12 mouse cellular contexts compared by ENCODE assay signal in the genomic region with DNA sequence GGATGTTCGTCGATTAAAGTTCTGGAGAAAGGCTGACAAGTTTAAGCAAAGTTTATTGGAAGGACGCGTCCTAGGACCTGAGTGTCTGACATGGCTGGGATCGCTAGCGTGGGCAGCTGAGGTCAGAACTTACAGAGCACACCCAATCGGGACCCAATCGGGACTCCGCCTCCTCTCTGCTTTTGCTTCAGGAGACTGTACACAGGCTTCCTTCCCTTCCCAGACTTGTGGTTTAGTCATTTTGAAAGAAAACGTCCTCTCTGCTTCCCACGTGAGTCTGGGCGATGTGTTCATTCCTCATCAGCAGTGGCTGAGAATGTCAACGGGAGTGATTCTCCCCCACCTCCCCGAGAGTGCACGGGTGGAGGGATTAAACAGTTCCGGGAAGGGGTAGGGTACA. TPM values are rescaled to one million over a fixed set of nuclear protein-coding genes. Genes with fewer than 3 reads are reported as not detected.
DNase-seq lines count a peak whose midpoint lies in the region; ATAC-seq and TF ChIP-seq lines count a peak whose summit lies in the region.
"Had no signal": no experiment of that assay in that cellular context is flagged by ENCODE, and none has a peak within 500 bp of the region (broad histone marks: within the 10 kb centered on the region; RNA-seq: fewer than 3 reads in every experiment).

No protein-coding gene starts in this region.

- H3K9ac ChIP-seq in liver, postnatal 0 days (replicated peaks), result peak overlapping the region; percentile 39
- H3K9ac ChIP-seq: forebrain, embryonic 15.5 days; hindbrain, embryonic 14.5 days had no signal

- DNase-seq in left cerebral cortex, adult 18-20 months (ENCODE audit: low spot score in 2 of 2), result peak; percentile 10 to 26
- no peak for DNase-seq in left cerebral cortex, adult 11 months (ENCODE audit: low spot score)
- DNase-seq in ES-CJ7 (ENCODE audit: low read depth, low spot score), result peak; percentile 24
- DNase-seq in liver, postnatal 0 days, result peak; percentile 38
- no peak for DNase-seq in embryo, embryonic 10 days (ENCODE audit: low spot score)
- DNase-seq in right cerebral cortex, postnatal 4 days, result no peak
- no peak for DNase-seq in cerebellum, adult 8-10 months

- no peak for TF ChIP-seq EP300 in liver, postnatal 0 days (IDR thresholded peaks at IDR 0.05; ENCODE audit: low read depth)

- ATAC-seq in erythroblast, adult 5-6 weeks (replicated peaks; ENCODE audit: low FRiP score, poor library complexity, severe bottlenecking), result peak; percentile 86
- ATAC-seq in liver, postnatal 0 days, result peak; percentile 45
- ATAC-seq: forebrain, embryonic 15.5 days had no signal

- H3K36me3 ChIP-seq in liver, postnatal 0 days (replicated peaks; ENCODE audit: insufficient read depth, low read length), result peaks cover 27% of the 10 kb centered on the region

- TF ChIP-seq CTCF in liver, postnatal 0 days (IDR thresholded peaks at IDR 0.05; ENCODE audit: low read depth), result no peak

- peak overlapping the region; percentile 57 for H3K27ac ChIP-seq in liver, postnatal 0 days (ENCODE audit: low read depth)
- H3K27ac ChIP-seq: forebrain, embryonic 15.5 days; hindbrain, embryonic 14.5 days; kidney, postnatal 0 days had no signal

- 26% methylated on average over 16 of the region's 16 CpGs for WGBS in liver, postnatal 0 days (ENCODE audit: insufficient replicate concordance)

- peak overlapping the region; percentile 68 for H3K4me2 ChIP-seq in liver, postnatal 0 days (ENCODE audit: low read depth, low read length)
- H3K4me2 ChIP-seq: forebrain, embryonic 15.5 days; hindbrain, embryonic 14.5 days had no signal

- H3K4me1 ChIP-seq in liver, postnatal 0 days (ENCODE audit: insufficient read depth), result 0 out of 2 replicates have a peak, but pooled peaks cover 7% of the 10 kb centered on the region
- H3K4me1 ChIP-seq: forebrain, embryonic 15.5 days had no signal

- H3K27me3 ChIP-seq in liver, postnatal 0 days (ENCODE audit: insufficient read depth, low read length), result no peaks in the 10 kb centered on the region
- H3K27me3 ChIP-seq: forebrain, embryonic 15.5 days had no signal

- H3K9me3 ChIP-seq in liver, postnatal 0 days (ENCODE audit: low read length), result no peaks in the 10 kb centered on the region
- H3K9me3 ChIP-seq: forebrain, embryonic 15.5 days had no signal

- H3K4me3 ChIP-seq in liver, postnatal 0 days (ENCODE audit: low read depth, low read length), result peak overlapping the region; percentile 30
- H3K4me3 ChIP-seq: forebrain, embryonic 15.5 days had no signal

RNA-seq across cellular contexts. Expression of gene Muc13, which starts 37.9 kb away (rescaled TPM):
- total RNA-seq in left cerebral cortex, adult 18-20 months (2021), result under 1 TPM; 0.16 to 0.19 TPM
- total RNA-seq in erythroblast, adult 5-6 weeks (2015; ENCODE audit: low replicate concordance), result 7.9 and 9.2 TPM in 2 replicates
- 4.4 and 6.6 TPM in 2 replicates for total RNA-seq in erythroblast, adult 5-6 weeks (2017; ENCODE audit: low replicate concordance)
- polyA plus RNA-seq in liver, postnatal 0 days (2015; fragmentation: Nextera tagmentation; extraction: Ambion mirVana), result 1.2 TPM in 2 replicates
- total RNA-seq: left cerebral cortex, postnatal 14 days had no signal
- polyA plus RNA-seq: forebrain, embryonic 15.5 days; hindbrain, embryonic 14.5 days; kidney, postnatal 0 days had no signal

Comparison
In these comparisons a context has a peak if more than half of its experiments do, and no peak if none do; other contexts are left out.
1. DNase-seq: peak in left cerebral cortex, adult 18-20 months (2 of 2), ES-CJ7 (single experiment) and liver, postnatal 0 days (single experiment); none in left cerebral cortex, adult 11 months (single experiment), embryo, embryonic 10 days (single experiment), right cerebral cortex, postnatal 4 days (single experiment) and cerebellum, adult 8-10 months (single experiment).
2. RNA of gene Muc13, which starts 37.9 kb away (total RNA-seq): 4.4 to 9.2 TPM in erythroblast, adult 5-6 weeks; 0.16 to 0.19 TPM in left cerebral cortex, adult 18-20 months; every median in the first group is over 4 times any median in the second.